Mouse (Mus musculus) naive thymus-derived CD4-positive, alpha-beta T cell, adult 5 months (primary cell): ENCODE results near the gene Ucp3. TPM values are rescaled to one million over a fixed set of nuclear protein-coding genes. Genes with fewer than 3 reads are reported as not detected.

Source experiments
- polyA plus RNA-seq: library from polyadenylated mRNA; unstranded; fragments of 100-300 nt; shearing (Covaris generic); gene quantifications from one replicate; pipeline ENCODE4 v1.2.1, GENCODE M21; 2017

Ucp3 gene
- polyA plus RNA-seq = not detected

DNA sequence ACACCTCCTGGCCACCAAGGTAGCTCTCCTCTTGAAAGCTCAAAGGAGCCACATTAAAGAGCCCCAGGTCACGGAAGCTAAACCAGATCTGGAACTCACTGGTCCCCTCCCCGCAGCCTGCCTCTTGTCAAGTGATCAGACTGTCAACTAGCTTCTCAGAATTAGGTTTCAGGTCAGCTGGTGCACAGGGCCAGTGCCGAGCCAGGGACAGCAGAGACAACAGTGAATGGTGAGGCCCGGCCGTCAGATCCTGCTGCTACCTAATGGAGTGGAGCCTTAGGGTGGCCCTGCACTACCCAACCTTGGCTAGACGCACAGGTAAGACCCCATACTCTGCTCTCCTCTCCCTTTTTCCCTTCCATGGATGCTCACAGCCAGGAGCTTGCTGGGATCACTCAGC lies at the start of gene Ucp3:
TSS of gene Ucp3 (plus strand) at position 214 of the 400 bp plus-strand sequence.

GRCm38 (mm10) chr7:100493117-100493483 lies 20.3 kb downstream of the Ucp3 start, which contains the start of gene Ucp2:
TSS of gene Ucp2 (plus strand) at chr7:100493337.

GRCm38 (mm10) chr7:100514573-100514972 lies 41.8 kb downstream of the Ucp3 start, which contains the start of gene Dnajb13:
TSS of gene Dnajb13 (minus strand) at chr7:100514960.

Other genes with a start within 250 kb of the Ucp3 start
- 13.7 TPM for gene Pgm2l1, start 245.6 kb upstream of the Ucp3 start, polyA plus RNA-seq
- gene P4ha3, start 187.5 kb upstream of the Ucp3 start, polyA plus RNA-seq = not detected
- 47.6 TPM for gene C2cd3, start 100.8 kb upstream of the Ucp3 start, polyA plus RNA-seq
- 37.8 TPM for gene Ppme1, start 100.7 kb upstream of the Ucp3 start, polyA plus RNA-seq
- 678 TPM for gene Ucp2, start 20.3 kb downstream of the Ucp3 start, polyA plus RNA-seq
- 2.4 TPM for gene Dnajb13, start 42.0 kb downstream of the Ucp3 start, polyA plus RNA-seq
- 3.1 TPM for gene Coa4, start 64.1 kb downstream of the Ucp3 start, polyA plus RNA-seq
- gene Rab6a, start 134.4 kb downstream of the Ucp3 start, polyA plus RNA-seq = 77.5 TPM
- gene Mrpl48, start 135.3 kb downstream of the Ucp3 start, polyA plus RNA-seq = 37.4 TPM
- gene Plekhb1, start 189.4 kb downstream of the Ucp3 start, polyA plus RNA-seq = 0.20 TPM
- gene Fam168a, start 233.6 kb downstream of the Ucp3 start, polyA plus RNA-seq = 23.0 TPM